Mouse (Mus musculus): ENCODE data around the gene Kl. TPM values are rescaled to one million over a fixed set of nuclear protein-coding genes. Genes with fewer than 3 reads are reported as not detected.

The Kl gene
- polyA plus RNA-seq, 1 experiment from 2014 or later, result not detected

- no peak for ATAC-seq
- no peaks in the 10 kb centered on the region for H3K4me1 ChIP-seq
These were observed 66.6 kb downstream of the Kl start for GRCm38 (mm10) chr5:151018959-151019358.

GRCm38 (mm10) chr5:151020031-151020820, 67.8 kb downstream of the Kl start:
- no peak for ATAC-seq
- H3K4me3 ChIP-seq, result no peak overlapping the region
- no peaks in the 10 kb centered on the region for H3K36me3 ChIP-seq
- H3K27ac ChIP-seq, result no peak overlapping the region
- WGBS (ENCODE audit: insufficient replicate concordance), result 69% methylated on average over 13 of the region's 13 CpGs
- H3K4me2 ChIP-seq, result no peak overlapping the region
- H3K4me1 ChIP-seq, result no peaks in the 10 kb centered on the region
- H3K9me3 ChIP-seq (replicated peaks), result peaks cover under 1% of the 10 kb centered on the region; the same call in 1 of the 2 replicates
- no peaks in the 10 kb centered on the region for H3K27me3 ChIP-seq (replicated peaks)
- H3K9ac ChIP-seq, result no peak overlapping the region

More at GRCm38 (mm10) chr5:151018959-151019358, 66.6 kb downstream of the Kl start:
- WGBS (ENCODE audit: insufficient replicate concordance), result 71% methylated on average over 5 of the region's 5 CpGs
- Histone ChIP-seq H3K9ac (no peak overlapping the region), H3K27me3 (replicated peaks) (no peaks in the 10 kb centered on the region), H3K9me3 (replicated peaks) (peaks cover 3% of the 10 kb centered on the region; the same call in 1 of the 2 replicates), H3K27ac (no peak overlapping the region), H3K4me3 (no peak overlapping the region), H3K36me3 (no peaks in the 10 kb centered on the region), H3K4me2 (no peak overlapping the region)

- Histone ChIP-seq H3K9me3 (replicated peaks) (no peaks in the 10 kb centered on the region), H3K27me3 (replicated peaks) (no peaks in the 10 kb centered on the region), H3K4me2 (no peak overlapping the region), H3K9ac (no peak overlapping the region), H3K4me1 (no peaks in the 10 kb centered on the region), H3K27ac (no peak overlapping the region), H3K36me3 (no peaks in the 10 kb centered on the region), H3K4me3 (no peak overlapping the region)
- WGBS (ENCODE audit: insufficient replicate concordance), result 36% methylated on average over 14 of the region's 14 CpGs
- ATAC-seq, result no peak
These were observed 68.4 kb downstream of the Kl start for GRCm38 (mm10) chr5:151020831-151021230.

- Histone ChIP-seq H3K4me3 (no peak overlapping the region), H3K4me2 (no peak overlapping the region), H3K27me3 (replicated peaks) (no peaks in the 10 kb centered on the region), H3K4me1 (no peaks in the 10 kb centered on the region), H3K27ac (no peak overlapping the region), H3K9me3 (replicated peaks) (no peaks in the 10 kb centered on the region), H3K9ac (no peak overlapping the region), H3K36me3 (no peaks in the 10 kb centered on the region)
- 76% methylated on average over 7 of the region's 7 CpGs for WGBS (ENCODE audit: insufficient replicate concordance)
- ATAC-seq, result no peak
These were observed 69.6 kb downstream of the Kl start for GRCm38 (mm10) chr5:151022026-151022425.

GRCm38 (mm10) chr5:151022939-151023338, 70.5 kb downstream of the Kl start:
- no peak overlapping the region for H3K4me2 ChIP-seq
- H3K4me1 ChIP-seq, result no peaks in the 10 kb centered on the region
- no peaks in the 10 kb centered on the region for H3K9me3 ChIP-seq (replicated peaks)
- H3K27ac ChIP-seq, result no peak overlapping the region
- 33% methylated on average over 1 of the region's 1 CpGs for WGBS (ENCODE audit: insufficient replicate concordance)
- H3K4me3 ChIP-seq, result no peak overlapping the region
- no peak overlapping the region for H3K9ac ChIP-seq
- no peak for ATAC-seq
- no peaks in the 10 kb centered on the region for H3K36me3 ChIP-seq
- H3K27me3 ChIP-seq (replicated peaks), result no peaks in the 10 kb centered on the region

GRCm38 (mm10) chr5:151023461-151023860, 71.1 kb downstream of the Kl start:
- Histone ChIP-seq H3K9me3 (replicated peaks) (no peaks in the 10 kb centered on the region), H3K27ac (no peak overlapping the region), H3K4me1 (no peaks in the 10 kb centered on the region), H3K27me3 (replicated peaks) (no peaks in the 10 kb centered on the region), H3K9ac (no peak overlapping the region), H3K4me3 (no peak overlapping the region), H3K36me3 (no peaks in the 10 kb centered on the region), H3K4me2 (no peak overlapping the region)
- WGBS (ENCODE audit: insufficient replicate concordance), result 47% methylated on average over 8 of the region's 8 CpGs
- ATAC-seq, result no peak

GRCm38 (mm10) chr5:151024483-151024882, 72.1 kb downstream of the Kl start:
- no peak overlapping the region for H3K4me3 ChIP-seq
- H3K9me3 ChIP-seq (replicated peaks), result no peaks in the 10 kb centered on the region
- no peaks in the 10 kb centered on the region for H3K4me1 ChIP-seq
- 59% methylated on average over 2 of the region's 2 CpGs for WGBS (ENCODE audit: insufficient replicate concordance)
- H3K27ac ChIP-seq, result no peak overlapping the region
- H3K27me3 ChIP-seq (replicated peaks), result no peaks in the 10 kb centered on the region
- H3K9ac ChIP-seq, result no peak overlapping the region
- ATAC-seq, result no peak
- no peaks in the 10 kb centered on the region for H3K36me3 ChIP-seq
- no peak overlapping the region for H3K4me2 ChIP-seq

- ATAC-seq, result no peak
- Histone ChIP-seq H3K4me1 (no peaks in the 10 kb centered on the region), H3K9ac (no peak overlapping the region), H3K27me3 (replicated peaks) (no peaks in the 10 kb centered on the region), H3K27ac (no peak overlapping the region), H3K36me3 (no peaks in the 10 kb centered on the region), H3K4me3 (no peak overlapping the region), H3K9me3 (replicated peaks) (no peaks in the 10 kb centered on the region), H3K4me2 (no peak overlapping the region)
- WGBS (ENCODE audit: insufficient replicate concordance), result 34% methylated on average over 4 of the region's 4 CpGs
These were observed 73.7 kb downstream of the Kl start for GRCm38 (mm10) chr5:151026069-151026468.

- Histone ChIP-seq H3K27me3 (replicated peaks) (no peaks in the 10 kb centered on the region), H3K4me2 (no peak overlapping the region), H3K36me3 (no peaks in the 10 kb centered on the region), H3K4me1 (no peaks in the 10 kb centered on the region), H3K9ac (no peak overlapping the region), H3K9me3 (replicated peaks) (no peaks in the 10 kb centered on the region), H3K27ac (no peak overlapping the region), H3K4me3 (no peak overlapping the region)
- ATAC-seq, result no peak
- 60% methylated on average over 7 of the region's 7 CpGs for WGBS (ENCODE audit: insufficient replicate concordance)
These were observed 74.8 kb downstream of the Kl start for GRCm38 (mm10) chr5:151027171-151027570.

- ATAC-seq, result no peak
- Histone ChIP-seq H3K27me3 (replicated peaks) (no peaks in the 10 kb centered on the region), H3K4me1 (no peaks in the 10 kb centered on the region), H3K27ac (no peak overlapping the region), H3K4me2 (no peak overlapping the region), H3K9ac (no peak overlapping the region), H3K36me3 (no peaks in the 10 kb centered on the region), H3K9me3 (replicated peaks) (no peaks in the 10 kb centered on the region), H3K4me3 (no peak overlapping the region)
- 63% methylated on average over 6 of the region's 6 CpGs for WGBS (ENCODE audit: insufficient replicate concordance)
These were observed 76.5 kb downstream of the Kl start for GRCm38 (mm10) chr5:151028906-151029305.

GRCm38 (mm10) chr5:151034715-151035512, 82.5 kb downstream of the Kl start:
- no peak overlapping the region for H3K9ac ChIP-seq
- H3K4me2 ChIP-seq, result no peak overlapping the region
- 40% methylated on average over 9 of the region's 9 CpGs for WGBS (ENCODE audit: insufficient replicate concordance)
- no peaks in the 10 kb centered on the region for H3K4me1 ChIP-seq
- peaks cover 3% of the 10 kb centered on the region; the same call in 1 of the 2 replicates for H3K36me3 ChIP-seq
- no peak for ATAC-seq
- H3K27me3 ChIP-seq (replicated peaks), result no peaks in the 10 kb centered on the region
- no peaks in the 10 kb centered on the region for H3K9me3 ChIP-seq (replicated peaks)
- no peak overlapping the region for H3K4me3 ChIP-seq
- H3K27ac ChIP-seq, result no peak overlapping the region

- Histone ChIP-seq H3K4me2 (no peak overlapping the region), H3K9me3 (replicated peaks) (no peaks in the 10 kb centered on the region), H3K4me3 (no peak overlapping the region), H3K36me3 (peaks cover 3% of the 10 kb centered on the region; the same call in 1 of the 2 replicates), H3K4me1 (no peaks in the 10 kb centered on the region), H3K9ac (no peak overlapping the region), H3K27me3 (replicated peaks) (no peaks in the 10 kb centered on the region), H3K27ac (no peak overlapping the region)
- WGBS (ENCODE audit: insufficient replicate concordance), result 82% methylated on average over 7 of the region's 7 CpGs
- no peak for ATAC-seq
These were observed 85.5 kb downstream of the Kl start for GRCm38 (mm10) chr5:151037871-151038270.

All from liver, embryonic 12.5 days (tissue).